Mouse (Mus musculus): ENCODE measurements around the gene Ktn1.

The Ktn1 gene

DNA sequence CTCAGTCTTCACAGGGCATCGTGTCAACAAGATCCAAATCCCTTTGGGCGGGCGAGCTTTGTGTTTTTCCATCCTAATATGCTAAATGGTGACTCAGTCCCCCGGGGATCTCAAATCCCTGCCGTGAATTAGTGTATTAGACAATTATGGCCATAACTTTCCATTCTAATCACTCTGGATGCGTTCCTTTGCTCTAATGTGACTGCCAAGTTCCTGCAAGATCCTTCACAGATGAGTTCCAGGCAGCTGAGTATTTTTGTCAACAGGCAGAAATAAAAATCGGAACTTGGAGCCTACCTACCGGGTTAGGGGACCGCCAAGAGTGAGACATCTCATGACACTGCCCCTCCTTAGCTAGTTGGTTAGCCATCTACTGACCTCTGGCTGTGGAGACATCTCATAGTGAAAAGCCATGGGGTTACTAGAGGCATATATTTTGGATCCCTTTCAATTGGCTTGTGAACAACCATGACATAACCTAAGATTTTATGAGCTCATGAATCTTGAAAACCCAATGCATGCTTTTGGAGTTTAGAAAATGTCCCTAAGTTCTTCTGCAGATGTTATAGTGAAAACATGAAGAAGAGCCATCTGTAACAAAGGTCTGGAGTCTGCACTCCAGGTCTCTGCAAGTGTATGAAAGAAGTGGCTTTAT, 108.3 kb downstream of the Ktn1 start:
- no peak for DNase-seq (ENCODE audit: low read depth, low spot score)

- no peak for DNase-seq (ENCODE audit: low read depth, low spot score)
These were observed 116.9 kb downstream of the Ktn1 start for GRCm38 (mm10) chr14:47765192-47765591.

DNA sequence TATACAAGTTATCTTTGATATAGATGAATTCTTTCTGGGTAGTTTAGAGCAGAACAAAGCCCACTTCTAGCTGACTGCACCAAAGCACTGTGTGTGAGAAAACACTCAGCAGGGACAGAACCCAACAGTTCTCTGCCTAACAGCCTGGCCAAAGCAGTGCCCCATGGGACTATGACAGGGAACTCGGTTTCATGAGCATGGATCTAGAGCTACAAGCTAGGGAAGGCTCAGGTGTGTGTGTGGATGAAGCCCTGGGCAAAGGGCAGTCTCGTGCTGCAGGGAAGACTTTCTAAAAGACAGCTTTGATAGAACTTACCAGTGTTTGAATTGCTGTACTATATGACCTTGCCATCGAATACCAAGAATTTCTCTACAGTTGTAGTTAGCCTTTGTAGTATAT, 117.5 kb downstream of the Ktn1 start:
- DNase-seq (ENCODE audit: low read depth, low spot score) = no peak

- DNase-seq (ENCODE audit: low read depth, low spot score) = no peak
These were observed 118.1 kb downstream of the Ktn1 start for GRCm38 (mm10) chr14:47766373-47766772.

GRCm38 (mm10) chr14:47771496-47771895, 123.2 kb downstream of the Ktn1 start:
- DNase-seq (ENCODE audit: low read depth, low spot score) = no peak

DNA sequence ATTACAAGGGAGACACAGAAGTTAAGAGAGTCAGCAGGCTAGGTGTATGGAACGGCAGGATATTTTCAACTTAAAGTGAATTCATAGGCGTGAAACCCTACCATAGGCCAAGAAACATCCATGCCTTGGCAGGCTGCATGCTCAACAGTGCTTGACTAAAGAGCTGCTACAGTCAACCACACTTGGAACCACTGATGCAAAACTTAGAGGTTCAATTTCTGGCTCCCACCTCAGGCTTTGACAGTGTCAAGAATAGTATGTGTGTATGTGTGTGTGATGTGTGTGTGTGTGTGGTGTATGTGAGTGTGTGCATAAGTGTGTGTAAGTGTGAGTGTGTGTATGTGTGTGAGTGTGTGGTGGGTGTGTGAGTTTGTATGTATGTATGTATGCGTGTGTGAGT, 127.3 kb downstream of the Ktn1 start:
- DNase-seq (ENCODE audit: low read depth, low spot score) = no peak

GRCm38 (mm10) chr14:47776260-47777035, 128.2 kb downstream of the Ktn1 start:
- no peak for DNase-seq (ENCODE audit: low read depth, low spot score)

GRCm38 (mm10) chr14:47786112-47786511, 137.9 kb downstream of the Ktn1 start:
- no peak for DNase-seq (ENCODE audit: low read depth, low spot score)
